Mouse (Mus musculus) urinary bladder, postnatal 36 days (tissue): ENCODE data around the gene Fig4.

Experiments used
- DNase-seq, 2 experiments: peaks; one replicate each; pipeline ENCODE4 v3.0.0; 2022; ENCODE audit warnings: low spot score in 2 of 2, mixed read lengths in 1 of 2

Fig4 gene

GRCm38 (mm10) chr10:41302689-41303431 is at the start of gene Fig4:
Fig4 (minus strand) TSS chr10:41303260.
- DNase-seq, result peak; percentile 76 to 83

- DNase-seq, result peak in 1 of 2 experiments; percentile 9
Observed at GRCm38 (mm10) chr10:41341346-41341745, 38.3 kb upstream of the Fig4 start.

GRCm38 (mm10) chr10:41332533-41333043 is 29.5 kb upstream of the Fig4 start:
- no peak for DNase-seq

- no peak for DNase-seq
Observed at GRCm38 (mm10) chr10:41315866-41316265, 12.8 kb upstream of the Fig4 start.

GRCm38 (mm10) chr10:41308205-41308604 is 5.1 kb upstream of the Fig4 start:
- no peak for DNase-seq

- DNase-seq, result no peak
Observed at GRCm38 (mm10) chr10:41304961-41305455, 1.9 kb upstream of the Fig4 start.

GRCm38 (mm10) chr10:41303639-41304444 is 782 bp upstream of the Fig4 start, which contains the start of gene Ak9:
Ak9 (plus strand) TSS chr10:41303980.
- peak; percentile 79 to 86 for DNase-seq

GRCm38 (mm10) chr10:41300161-41300560 is 2.9 kb downstream of the Fig4 start:
- DNase-seq, result no peak

- no peak for DNase-seq
Observed at GRCm38 (mm10) chr10:41295145-41295544, 7.9 kb downstream of the Fig4 start.

GRCm38 (mm10) chr10:41294734-41295133 is 8.3 kb downstream of the Fig4 start:
- DNase-seq, result no peak

- no peak for DNase-seq
Observed at GRCm38 (mm10) chr10:41293019-41293418, 10.0 kb downstream of the Fig4 start.

- DNase-seq, result no peak
Observed at GRCm38 (mm10) chr10:41291021-41291420, 12.0 kb downstream of the Fig4 start.

- DNase-seq, result peak; percentile 53 to 69
Observed at GRCm38 (mm10) chr10:41288771-41289415, 14.2 kb downstream of the Fig4 start.

GRCm38 (mm10) chr10:41288074-41288473 is 15.0 kb downstream of the Fig4 start:
- DNase-seq, result no peak

- no peak for DNase-seq
Observed at GRCm38 (mm10) chr10:41287618-41288017, 15.4 kb downstream of the Fig4 start.

- DNase-seq, result no peak
Observed at GRCm38 (mm10) chr10:41282086-41282485, 21.0 kb downstream of the Fig4 start.

GRCm38 (mm10) chr10:41280796-41281195 is 22.3 kb downstream of the Fig4 start:
- DNase-seq, result no peak

GRCm38 (mm10) chr10:41280177-41280576 is 22.9 kb downstream of the Fig4 start:
- no peak for DNase-seq

- DNase-seq, result no peak
Observed at GRCm38 (mm10) chr10:41278808-41279207, 24.3 kb downstream of the Fig4 start.

GRCm38 (mm10) chr10:41274871-41275270 is 28.2 kb downstream of the Fig4 start:
- no peak for DNase-seq

- DNase-seq, result no peak
Observed at GRCm38 (mm10) chr10:41271860-41272259, 31.2 kb downstream of the Fig4 start.

GRCm38 (mm10) chr10:41261889-41262288 is 41.2 kb downstream of the Fig4 start:
- DNase-seq, result no peak
